Mouse (Mus musculus) midbrain, postnatal 0 days (tissue): ENCODE data around the gene Lars2. TPM values are rescaled to one million over a fixed set of nuclear protein-coding genes. Genes with fewer than 3 reads are reported as not detected.

Source experiments
- ATAC-seq: fragments of 200-750 bp; cut with Nextera tagmentation; 2 replicates; pipeline ENCODE4 v1.8.0; 2017; ENCODE audit warnings: moderate number of reproducible peaks, mild to moderate bottlenecking, moderate TSS enrichment, moderate library complexity; ENCODE audit not compliant: low FRiP score
- DNase-seq: peaks from one replicate; pipeline ENCODE4 v3.0.0-alpha.2; 2015; ENCODE audit warnings: low spot score
- H3K27ac ChIP-seq: fragments of 300-500 bp; sonication (generic); 2 replicates; pipeline ENCODE4 v1.5.1; 2014; ENCODE audit warnings: low read depth, mild to moderate bottlenecking, low read length, mixed read lengths
- H3K27me3 ChIP-seq: fragments of 300-500 bp; sonication (generic); 2 replicates; pipeline ENCODE4 v1.6.1; 2014; ENCODE audit warnings: low read length, control low read depth, mixed read lengths; ENCODE audit not compliant: insufficient read depth
- H3K36me3 ChIP-seq: fragments of 300-500 bp; sonication (generic); 2 replicates; pipeline ENCODE4 v1.6.1; 2014; ENCODE audit warnings: low read length, control low read depth, mixed read lengths; ENCODE audit not compliant: insufficient read depth
- H3K4me1 ChIP-seq: fragments of 300-500 bp; sonication (generic); 2 replicates; pipeline ENCODE4 v1.6.1; 2014; ENCODE audit warnings: mild to moderate bottlenecking, control low read depth, antibody characterized with exemption, low read length, mixed read lengths; ENCODE audit not compliant: insufficient read depth
- H3K4me2 ChIP-seq: fragments of 300-500 bp; sonication (generic); 2 replicates; pipeline ENCODE4 v1.6.1; 2014; ENCODE audit warnings: low read depth, mild to moderate bottlenecking, low read length, mixed read lengths; ENCODE audit not compliant: poor library complexity, severe bottlenecking
- H3K4me3 ChIP-seq: fragments of 300-500 bp; sonication (generic); 2 replicates; pipeline ENCODE4 v1.5.1; 2014; ENCODE audit warnings: low read depth, mild to moderate bottlenecking, low read length, moderate library complexity
- H3K9ac ChIP-seq: fragments of 300-500 bp; sonication (generic); replicated peaks from 2 replicates; pipeline ENCODE4 v1.6.1; 2014; ENCODE audit warnings: mild to moderate bottlenecking, low read length, moderate library complexity, mixed read lengths; ENCODE audit not compliant: poor library complexity, severe bottlenecking
- H3K9me3 ChIP-seq: fragments of 300-500 bp; sonication (generic); 2 replicates; pipeline ENCODE4 v1.6.1; 2016; ENCODE audit warnings: low read length, control low read depth
- CTCF ChIP-seq: IDR thresholded peaks from 2 replicates; pipeline ENCODE4 v1.5.1; 2016; ENCODE audit warnings: antibody characterized with exemption, mild to moderate bottlenecking
- WGBS: fragments of 180-500 bp; shearing (Covaris S2); extraction: QIAGEN DNeasy Blood & Tissue Kit; methylation state at CpG from one replicate; pipeline ENCODE4 v1.1.7; 2014; 5-methylcytosine and 5-hydroxymethylcytosine counted together
- polyA plus RNA-seq: library from polyadenylated mRNA; unstranded; fragments of >200 nt; fragmentation: Nextera tagmentation; extraction: Ambion mirVana; gene quantifications from 2 replicates; pipeline ENCODE4 v1.2.1, GENCODE M21; 2015
- total RNA-seq: library from RNA; depleted of rRNA; stranded (reverse); fragments of >200 nt; gene quantifications from 2 replicates; pipeline ENCODE4 v1.2.3, GENCODE M21; 2014

Gene Lars2
- total and polyA plus RNA-seq, 2 experiments from 2014 or later, result 11.9 to 930 TPM

- no peak overlapping the region for H3K4me2 ChIP-seq
- H3K27me3 ChIP-seq, result no peaks in the 10 kb centered on the region
- TF ChIP-seq CTCF, result no peak
- no peak for DNase-seq
- no peaks in the 10 kb centered on the region for H3K9me3 ChIP-seq
- no peak overlapping the region for H3K27ac ChIP-seq
- H3K4me1 ChIP-seq, result no peaks in the 10 kb centered on the region
- H3K9ac ChIP-seq, result no peak overlapping the region
- H3K4me3 ChIP-seq, result no peak overlapping the region
- H3K36me3 ChIP-seq, result no peaks in the 10 kb centered on the region
- ATAC-seq, result no peak
These were observed 106.7 kb downstream of the Lars2 start for GRCm38 (mm10) chr9:123473377-123473776.

- no peak overlapping the region for H3K27ac ChIP-seq
- H3K27me3 ChIP-seq, result no peaks in the 10 kb centered on the region
- no peaks in the 10 kb centered on the region for H3K36me3 ChIP-seq
- ATAC-seq (no peak), DNase-seq (no peak)
- no peak overlapping the region for H3K4me3 ChIP-seq
- no peak overlapping the region for H3K4me2 ChIP-seq
- no peaks in the 10 kb centered on the region; the same call in 1 of the 2 replicates for H3K4me1 ChIP-seq
- H3K9me3 ChIP-seq, result no peaks in the 10 kb centered on the region
- WGBS, result 79% methylated on average over 1 of the region's 1 CpGs
- no peak for TF ChIP-seq CTCF
- H3K9ac ChIP-seq, result no peak overlapping the region
These were observed 108.8 kb downstream of the Lars2 start for GRCm38 (mm10) chr9:123475569-123475968.

- Histone ChIP-seq H3K27ac (no peak overlapping the region), H3K36me3 (no peaks in the 10 kb centered on the region), H3K9me3 (no peaks in the 10 kb centered on the region), H3K9ac (no peak overlapping the region), H3K4me1 (no peaks in the 10 kb centered on the region; the same call in 1 of the 2 replicates), H3K4me2 (peak overlapping the region; percentile 70), H3K4me3 (peak overlapping the region; percentile 48), H3K27me3 (no peaks in the 10 kb centered on the region)
- ATAC-seq, result peak; percentile 48
- DNase-seq, result peak; percentile 50
- WGBS, result 1% methylated on average over 20 of the region's 29 CpGs
- TF ChIP-seq CTCF, result 0 out of 2 replicates have a peak, but pooled peaks have one; percentile 38
These were observed 111.4 kb downstream of the Lars2 start for GRCm38 (mm10) chr9:123478031-123478585.

GRCm38 (mm10) chr9:123478586-123479195, 112.0 kb downstream of the Lars2 start, which contains the start of gene Limd1:
TSS of gene Limd1 (plus strand) at chr9:123478706.
- H3K4me3 ChIP-seq, result peak within 1 kb of the TSS; percentile 48
- H3K36me3 ChIP-seq, result no peaks in the 10 kb centered on the region
- TF ChIP-seq CTCF, result no peak
- H3K27me3 ChIP-seq, result no peaks in the 10 kb centered on the region
- H3K9me3 ChIP-seq, result no peaks in the 10 kb centered on the region
- peak within 1 kb of the TSS; percentile 32; the same call in 1 of the 2 replicates for H3K27ac ChIP-seq
- H3K4me1 ChIP-seq, result no peaks in the 10 kb centered on the region; the same call in 1 of the 2 replicates
- 1% methylated on average over 41 of the region's 57 CpGs for WGBS
- DNase-seq (no peak), ATAC-seq (peak; percentile 67)
- H3K9ac ChIP-seq, result peak within 1 kb of the TSS; percentile 48
- H3K4me2 ChIP-seq, result peak within 1 kb of the TSS; percentile 70

GRCm38 (mm10) chr9:123479196-123479669, 112.5 kb downstream of the Lars2 start:
- no peaks in the 10 kb centered on the region for H3K36me3 ChIP-seq
- no peaks in the 10 kb centered on the region for H3K9me3 ChIP-seq
- DNase-seq, result no peak
- no peak overlapping the region for H3K9ac ChIP-seq
- no peaks in the 10 kb centered on the region for H3K27me3 ChIP-seq
- peak overlapping the region; percentile 70 for H3K4me2 ChIP-seq
- H3K4me1 ChIP-seq, result no peaks in the 10 kb centered on the region; the same call in 1 of the 2 replicates
- no peak for ATAC-seq
- H3K4me3 ChIP-seq, result peak overlapping the region; percentile 48
- H3K27ac ChIP-seq, result no peak overlapping the region
- TF ChIP-seq CTCF, result no peak
- WGBS, result 22% methylated on average over 17 of the region's 17 CpGs

- Histone ChIP-seq H3K4me1 (no peaks in the 10 kb centered on the region; the same call in 1 of the 2 replicates), H3K9me3 (no peaks in the 10 kb centered on the region), H3K27me3 (no peaks in the 10 kb centered on the region), H3K36me3 (no peaks in the 10 kb centered on the region), H3K4me2 (peak overlapping the region; percentile 70), H3K4me3 (0 out of 2 replicates have a peak overlapping the region, but pooled peaks have one; percentile 48), H3K9ac (no peak overlapping the region), H3K27ac (no peak overlapping the region)
- ATAC-seq, result no peak
- DNase-seq, result no peak
- TF ChIP-seq CTCF, result no peak
- WGBS, result 94% methylated on average over 8 of the region's 8 CpGs
These were observed 113.1 kb downstream of the Lars2 start for GRCm38 (mm10) chr9:123479876-123480252.
